Mouse (Mus musculus) stomach, postnatal 0 days (tissue): Measurements from ENCODE around the gene Rap1gap2. TPM values are rescaled to one million over a fixed set of nuclear protein-coding genes. Genes with fewer than 3 reads are reported as not detected.

Source experiments
- ATAC-seq: fragments of 200-750 bp; cut with Nextera tagmentation; 2 replicates; pipeline ENCODE4 v1.8.0; 2017; ENCODE audit not compliant: low FRiP score, low TSS enrichment
- DNase-seq: peaks from one replicate; pipeline ENCODE4 v3.0.0-alpha.2; 2016; ENCODE audit warnings: low spot score
- H3K27ac ChIP-seq: fragments of 300-500 bp; sonication (generic); replicated peaks from 2 replicates; pipeline ENCODE4 v1.5.1; 2014; ENCODE audit warnings: mild to moderate bottlenecking, control low read depth
- H3K27me3 ChIP-seq: fragments of 300-500 bp; sonication (generic); 2 replicates; pipeline ENCODE4 v1.6.1; 2014; ENCODE audit warnings: low read length; ENCODE audit not compliant: control insufficient read depth, insufficient read depth
- H3K36me3 ChIP-seq: fragments of 300-500 bp; sonication (generic); 2 replicates; pipeline ENCODE4 v1.6.1; 2014; ENCODE audit warnings: low read length, mixed read lengths; ENCODE audit not compliant: control insufficient read depth, insufficient read depth
- H3K4me1 ChIP-seq: fragments of 300-500 bp; sonication (generic); replicated peaks from 2 replicates; pipeline ENCODE4 v1.6.1; 2014; ENCODE audit warnings: antibody characterized with exemption; ENCODE audit not compliant: control insufficient read depth, insufficient read depth
- H3K4me2 ChIP-seq: fragments of 300-500 bp; sonication (generic); replicated peaks from 2 replicates; pipeline ENCODE4 v1.6.1; 2014; ENCODE audit warnings: low read depth, mild to moderate bottlenecking, control low read depth, moderate library complexity
- H3K4me3 ChIP-seq: fragments of 300-500 bp; sonication (generic); 2 replicates; pipeline ENCODE4 v1.5.1; 2014; ENCODE audit warnings: low read depth, low read length, control low read depth
- H3K9ac ChIP-seq: fragments of 300-500 bp; sonication (generic); 2 replicates; pipeline ENCODE4 v1.6.1; 2014; ENCODE audit warnings: mild to moderate bottlenecking, low read length, control low read depth, mixed read lengths
- H3K9me3 ChIP-seq: fragments of 300-500 bp; sonication (generic); 2 replicates; pipeline ENCODE4 v1.6.1; 2016; ENCODE audit warnings: low read length; ENCODE audit not compliant: control insufficient read depth
- CTCF ChIP-seq: IDR thresholded peaks from 2 replicates; pipeline ENCODE4 v1.5.1; 2016; ENCODE audit warnings: antibody characterized with exemption, low read depth, mild to moderate bottlenecking, moderate library complexity
- EP300 ChIP-seq: optimal IDR thresholded peaks from 2 replicates; pipeline ENCODE3; 2016; ENCODE audit warnings: antibody characterized with exemption
- WGBS: fragments of 180-500 bp; shearing (Covaris S2); extraction: QIAGEN DNeasy Blood & Tissue Kit; methylation state at CpG from one replicate; pipeline ENCODE4 v1.1.7; 2014; 5-methylcytosine and 5-hydroxymethylcytosine counted together
- polyA plus RNA-seq: library from polyadenylated mRNA; unstranded; fragments of >200 nt; fragmentation: Nextera tagmentation; extraction: Ambion mirVana; gene quantifications from 2 replicates; pipeline ENCODE4 v1.2.1, GENCODE M21; 2015

Rap1gap2 gene
- polyA plus RNA-seq, 1 experiment from 2014 or later, result 7.6 TPM

DNA sequence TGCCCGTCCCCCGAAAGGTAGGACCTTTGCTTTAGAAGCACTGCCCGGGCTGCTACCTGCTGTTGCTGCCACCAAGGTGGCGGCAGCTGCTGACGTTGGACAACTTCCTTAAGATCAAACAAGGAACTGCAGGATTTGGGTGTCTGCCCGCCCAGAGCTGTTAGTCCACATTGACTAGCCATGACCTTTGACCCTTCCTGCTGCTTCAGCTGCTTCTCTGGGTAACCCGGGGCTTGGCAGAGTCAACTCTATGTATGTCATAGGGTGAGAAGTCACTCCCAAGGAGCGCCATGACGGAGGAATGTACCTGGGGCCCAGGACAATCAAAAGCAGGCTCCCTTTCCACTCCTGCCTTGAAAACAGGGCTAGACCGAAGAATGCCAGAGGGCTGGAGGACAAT lies 153.5 kb downstream of the Rap1gap2 start:
- ATAC-seq (peak; percentile 89), DNase-seq (peak; percentile 78)
- Histone ChIP-seq H3K27me3 (no peaks in the 10 kb centered on the region), H3K4me3 (no peak overlapping the region), H3K27ac (peak overlapping the region; percentile 69), H3K9ac (no peak overlapping the region), H3K9me3 (no peaks in the 10 kb centered on the region), H3K4me2 (no peak overlapping the region; the same call in 1 of the 2 replicates), H3K4me1 (no peaks in the 10 kb centered on the region; the same call in 1 of the 2 replicates), H3K36me3 (no peaks in the 10 kb centered on the region)
- 54% methylated on average over 10 of the region's 10 CpGs for WGBS
- TF ChIP-seq EP300 (no peak), CTCF (no peak)

DNA sequence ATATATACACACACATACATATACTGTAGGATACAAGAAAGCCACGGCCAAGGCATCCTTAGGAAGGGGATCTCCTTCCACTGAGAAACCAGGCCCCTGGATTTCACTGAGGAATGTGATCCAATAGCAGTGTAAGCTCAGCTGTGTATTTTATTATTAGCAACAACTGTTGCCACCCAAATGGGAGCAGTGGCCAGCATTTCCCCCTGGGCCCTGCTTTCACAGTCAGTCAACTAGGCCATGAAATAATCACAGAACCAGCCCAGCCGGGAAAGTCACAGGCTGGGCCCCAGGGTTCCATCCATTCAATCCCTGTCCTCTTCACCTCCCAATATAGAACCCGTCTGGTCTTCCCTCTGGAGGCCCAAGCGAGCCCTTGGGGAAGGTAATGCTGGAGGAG lies 162.2 kb downstream of the Rap1gap2 start:
- peak overlapping the region; percentile 73 for H3K27ac ChIP-seq
- no peak for DNase-seq
- ATAC-seq, result no peak
- 0 out of 2 replicates have a peak, but pooled peaks cover 3% of the 10 kb centered on the region for H3K9me3 ChIP-seq
- TF ChIP-seq EP300, result no peak
- TF ChIP-seq CTCF, result no peak
- no peaks in the 10 kb centered on the region for H3K4me1 ChIP-seq
- H3K36me3 ChIP-seq, result no peaks in the 10 kb centered on the region
- H3K4me2 ChIP-seq, result no peak overlapping the region
- no peak overlapping the region for H3K9ac ChIP-seq
- WGBS, result 71% methylated on average over 4 of the region's 4 CpGs
- H3K4me3 ChIP-seq, result no peak overlapping the region
- H3K27me3 ChIP-seq, result no peaks in the 10 kb centered on the region

DNA sequence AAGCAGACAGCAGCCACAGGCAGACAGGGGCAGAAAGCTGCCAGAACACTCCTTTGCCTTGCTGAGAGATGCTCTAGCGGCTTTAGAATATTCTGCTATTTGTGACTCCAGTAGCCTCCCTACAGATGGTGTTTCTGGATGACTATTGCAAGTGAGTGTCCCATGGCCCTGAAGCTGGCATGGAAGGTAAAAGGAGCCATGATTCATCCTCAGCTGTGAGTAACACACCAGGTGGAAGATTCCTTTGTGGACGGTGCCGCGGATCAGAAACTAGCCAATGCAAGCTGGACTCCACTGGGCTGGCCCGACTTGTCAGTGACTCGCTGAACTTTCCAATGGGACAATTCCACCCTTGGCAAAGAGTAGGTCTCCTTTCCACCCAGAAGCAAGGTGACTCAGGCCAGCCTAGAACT lies 162.7 kb downstream of the Rap1gap2 start:
- Histone ChIP-seq H3K4me3 (no peak overlapping the region), H3K36me3 (no peaks in the 10 kb centered on the region), H3K9me3 (0 out of 2 replicates have a peak, but pooled peaks cover 3% of the 10 kb centered on the region), H3K27me3 (no peaks in the 10 kb centered on the region), H3K9ac (no peak overlapping the region), H3K4me1 (no peaks in the 10 kb centered on the region), H3K4me2 (no peak overlapping the region), H3K27ac (peak overlapping the region; percentile 58)
- DNase-seq (peak; percentile 70), ATAC-seq (peak; percentile 95)
- no peak for TF ChIP-seq EP300
- TF ChIP-seq CTCF, result no peak
- WGBS, result 71% methylated on average over 6 of the region's 6 CpGs

DNA sequence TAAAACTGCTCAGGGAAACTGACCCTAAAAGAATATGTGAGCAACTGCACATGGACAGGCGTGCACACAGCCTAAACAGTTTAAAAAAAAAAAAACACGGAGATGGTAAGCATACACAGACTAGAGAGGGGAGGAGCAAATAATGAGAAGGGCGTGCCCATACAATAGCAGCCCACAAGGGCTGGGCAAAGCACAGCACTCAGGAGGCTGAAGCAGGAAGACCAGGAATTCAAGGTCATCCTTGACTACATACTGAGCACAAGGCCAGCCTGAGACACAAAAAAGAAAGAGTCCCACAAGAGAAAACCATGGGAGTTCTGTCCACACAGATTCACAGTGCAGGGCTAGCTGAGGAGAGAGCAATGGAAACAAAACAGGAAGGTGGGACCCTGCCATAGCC lies 165.1 kb downstream of the Rap1gap2 start:
- H3K9ac ChIP-seq, result no peak overlapping the region
- no peaks in the 10 kb centered on the region for H3K36me3 ChIP-seq
- 0 out of 2 replicates have a peak, but pooled peaks cover 3% of the 10 kb centered on the region for H3K9me3 ChIP-seq
- 82% methylated on average over 3 of the region's 3 CpGs for WGBS
- H3K27ac ChIP-seq, result no peak overlapping the region
- ATAC-seq, result no peak
- no peaks in the 10 kb centered on the region for H3K27me3 ChIP-seq
- TF ChIP-seq EP300, result no peak
- TF ChIP-seq CTCF, result no peak
- H3K4me3 ChIP-seq, result no peak overlapping the region
- H3K4me1 ChIP-seq, result no peaks in the 10 kb centered on the region
- H3K4me2 ChIP-seq, result no peak overlapping the region
- no peak for DNase-seq

DNA sequence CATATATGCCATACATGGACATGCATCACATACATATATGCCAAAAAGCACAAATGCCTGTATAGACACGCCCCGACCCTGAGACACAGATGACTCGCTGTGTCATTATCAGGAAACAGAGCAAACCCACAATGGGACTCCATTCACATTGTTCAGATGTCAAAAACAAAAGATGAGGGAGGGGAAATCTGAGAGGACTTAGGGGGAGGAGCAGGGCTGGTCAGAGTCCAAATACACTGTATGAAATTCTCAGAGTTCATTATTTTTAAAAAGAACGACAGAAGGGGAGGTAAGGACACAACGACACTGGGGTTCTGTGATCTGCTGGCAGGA lies 166.8 kb downstream of the Rap1gap2 start:
- H3K9me3 ChIP-seq, result 0 out of 2 replicates have a peak, but pooled peaks cover 3% of the 10 kb centered on the region
- no peak for TF ChIP-seq CTCF
- TF ChIP-seq EP300, result no peak
- DNase-seq (no peak), ATAC-seq (no peak)
- H3K36me3 ChIP-seq, result no peaks in the 10 kb centered on the region
- H3K27ac ChIP-seq, result no peak overlapping the region
- H3K27me3 ChIP-seq, result no peaks in the 10 kb centered on the region
- H3K4me2 ChIP-seq, result no peak overlapping the region
- no peak overlapping the region for H3K9ac ChIP-seq
- no peak overlapping the region for H3K4me3 ChIP-seq
- no peaks in the 10 kb centered on the region for H3K4me1 ChIP-seq
- WGBS, result 68% methylated on average over 5 of the region's 5 CpGs

DNA sequence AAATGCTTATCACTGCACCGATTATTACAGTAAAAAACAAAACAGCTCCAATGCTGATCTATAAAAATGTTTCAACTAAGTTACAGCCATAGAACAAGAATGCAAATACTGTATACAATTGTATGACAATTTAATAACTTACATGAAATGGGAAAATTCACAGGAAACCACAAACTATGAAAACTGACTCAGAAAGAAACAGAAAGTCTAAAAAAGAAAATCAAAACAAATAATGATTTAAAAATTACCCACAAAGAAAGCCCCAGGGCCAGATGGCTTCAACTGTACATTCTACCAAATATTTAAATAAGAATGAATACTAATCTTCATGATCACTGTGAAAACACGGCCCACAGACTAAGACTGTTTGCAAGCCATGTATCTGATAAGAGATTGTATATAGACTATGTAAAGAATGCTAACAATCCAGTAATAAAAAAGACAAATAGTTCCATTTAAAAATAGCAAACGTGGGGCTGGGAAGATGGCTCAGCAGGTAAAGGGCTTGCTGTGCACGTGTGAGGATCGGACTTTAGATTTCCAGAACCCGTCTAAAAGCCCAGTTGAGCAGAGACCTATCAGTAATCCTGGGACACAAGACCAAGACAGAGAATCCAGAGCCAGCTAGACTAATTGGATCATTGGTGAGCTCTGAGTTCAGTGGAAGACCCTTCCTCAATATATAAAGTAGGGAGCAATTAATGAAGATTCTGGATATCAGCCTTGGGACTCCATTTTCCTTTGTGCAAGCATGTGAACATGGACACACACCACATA lies 167.4 kb downstream of the Rap1gap2 start:
- 45% methylated on average over 6 of the region's 6 CpGs for WGBS
- TF ChIP-seq EP300 (no peak), CTCF (no peak)
- DNase-seq (no peak), ATAC-seq (no peak)
- Histone ChIP-seq H3K4me1 (no peaks in the 10 kb centered on the region), H3K27ac (no peak overlapping the region), H3K4me3 (no peak overlapping the region), H3K36me3 (no peaks in the 10 kb centered on the region), H3K9ac (no peak overlapping the region), H3K9me3 (0 out of 2 replicates have a peak, but pooled peaks cover 3% of the 10 kb centered on the region), H3K27me3 (no peaks in the 10 kb centered on the region), H3K4me2 (no peak overlapping the region)
